Mouse (Mus musculus): ENCODE data around the gene S100a13. TPM values are rescaled to one million over a fixed set of nuclear protein-coding genes. Genes with fewer than 3 reads are reported as not detected.

S100a13 gene
- total RNA-seq, 2 experiments from 2014 or later: 11.9 to 15.5 TPM

DNA sequence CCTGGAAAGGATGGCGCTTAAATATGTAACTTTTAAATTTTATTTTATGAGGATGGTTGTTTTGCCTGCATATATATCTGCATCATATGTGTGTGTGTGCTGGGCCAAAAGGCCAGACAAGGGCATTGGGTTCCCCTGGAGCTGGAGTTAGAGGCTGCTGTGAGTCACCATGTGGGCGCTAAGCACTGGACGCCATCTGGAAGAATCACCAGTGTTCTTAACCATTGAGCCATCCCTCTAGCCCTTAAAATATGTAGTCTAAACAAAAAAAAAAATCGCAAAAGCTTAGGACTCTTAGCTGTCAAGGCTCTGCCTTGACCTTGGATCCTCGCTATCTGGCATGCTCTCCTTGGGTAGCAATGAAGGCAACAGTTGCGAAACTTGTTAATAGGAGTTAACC, 25.7 kb upstream of the S100a13 start:
- no peak for DNase-seq
- intact Hi-C loops (cut with DNase I): no loop called here
- no peak overlapping the region for H3K27ac ChIP-seq
- no peak overlapping the region for H3K4me3 ChIP-seq
- TF ChIP-seq CTCF (IDR thresholded peaks at IDR 0.05): no peak

DNA sequence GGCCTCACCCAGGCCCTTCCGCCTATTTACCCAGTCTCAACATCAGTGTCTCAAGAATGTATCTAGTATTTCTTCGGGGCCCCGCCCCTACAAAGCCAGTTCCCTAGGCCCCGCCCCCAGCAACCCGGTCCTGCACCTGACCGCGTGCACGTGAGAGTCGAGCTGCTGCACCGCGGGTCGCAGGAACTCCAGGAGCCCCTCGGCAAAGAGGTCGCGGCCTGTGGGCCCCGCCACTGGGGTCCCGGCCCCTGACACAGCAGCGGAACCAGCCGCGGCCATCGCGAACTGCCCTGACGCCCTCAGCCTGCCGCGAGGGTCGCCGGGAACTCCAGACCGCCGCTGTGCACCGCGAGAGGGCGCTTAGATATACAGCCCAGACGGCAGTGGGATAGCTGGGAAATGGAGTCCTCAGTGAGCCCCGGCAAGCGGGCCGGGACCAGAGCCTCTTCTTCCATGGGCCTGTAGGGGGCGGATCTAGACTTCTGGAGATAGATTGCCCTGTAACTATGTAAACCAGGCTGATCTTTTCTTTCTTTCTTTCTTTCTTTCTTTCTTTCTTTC, 23.5 kb upstream of the S100a13 start, which contains the start of gene Snapin:
TSS of gene Snapin (minus strand) at position 338 of the 561 bp plus-strand sequence.
- DNase-seq: peak; percentile 97
- Histone ChIP-seq H3K27ac (peak within 1 kb of the TSS; percentile 97), H3K4me3 (peak within 1 kb of the TSS; percentile 91)
- intact Hi-C loops (cut with DNase I): loop anchor here (2.0 kb wide), 1 partner anchor 18 kb away; the partner anchor contains the start of gene Chtop
- TF ChIP-seq CTCF (IDR thresholded peaks at IDR 0.05): peak; percentile 86

GRCm38 (mm10) chr3:90491350-90491749, 22.9 kb upstream of the S100a13 start:
- intact Hi-C loops (cut with DNase I): loop anchor here (2.0 kb wide), 1 partner anchor 17 kb away; the partner anchor contains the start of gene Chtop
- no peak for DNase-seq
- H3K4me3 ChIP-seq: peak overlapping the region; percentile 91; the same call in 1 of the 2 replicates

DNA sequence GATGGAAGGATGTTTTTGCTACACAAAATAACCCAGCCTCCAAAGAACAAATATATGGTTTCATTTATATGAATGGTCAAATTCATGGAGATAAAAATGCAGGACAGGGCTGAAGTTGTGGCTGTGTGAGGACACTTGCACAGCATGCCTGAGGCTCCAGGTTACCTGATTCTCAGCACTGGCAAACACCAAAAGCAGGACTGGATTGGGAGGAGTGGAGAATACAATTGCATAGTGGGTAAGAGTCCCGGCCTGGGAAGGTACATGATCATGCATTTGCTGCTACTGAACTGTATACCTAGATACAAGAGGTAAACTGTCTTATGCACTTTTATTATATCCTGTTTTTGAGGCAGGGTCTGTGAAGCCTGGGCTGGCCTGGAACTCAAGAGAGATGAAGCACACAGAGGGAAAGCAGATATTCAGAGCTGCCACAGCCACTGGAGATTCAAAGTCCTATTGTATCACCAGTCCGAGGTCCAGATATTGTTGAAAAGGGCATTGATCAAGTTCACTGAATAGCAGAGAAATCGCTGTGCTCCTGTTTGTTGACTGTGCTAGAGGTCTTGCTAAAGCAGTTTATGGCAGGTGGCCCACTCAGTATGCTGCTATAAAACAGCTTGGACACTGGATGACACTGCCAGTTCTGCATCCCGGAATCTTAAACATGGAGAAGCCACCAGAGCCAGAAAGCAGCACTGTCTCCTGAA, 20.2 kb upstream of the S100a13 start:
- no peak overlapping the region for H3K27ac ChIP-seq
- intact Hi-C loops (cut with DNase I): no loop called here
- no peak overlapping the region for H3K4me3 ChIP-seq
- no peak for DNase-seq
- no peak for TF ChIP-seq CTCF (IDR thresholded peaks at IDR 0.05)

More at GRCm38 (mm10) chr3:90491350-90491749, 22.9 kb upstream of the S100a13 start:
- H3K27ac ChIP-seq: peak overlapping the region; percentile 97; the same call in 1 of the 2 replicates
- TF ChIP-seq CTCF (IDR thresholded peaks at IDR 0.05): peak; percentile 28

DNA sequence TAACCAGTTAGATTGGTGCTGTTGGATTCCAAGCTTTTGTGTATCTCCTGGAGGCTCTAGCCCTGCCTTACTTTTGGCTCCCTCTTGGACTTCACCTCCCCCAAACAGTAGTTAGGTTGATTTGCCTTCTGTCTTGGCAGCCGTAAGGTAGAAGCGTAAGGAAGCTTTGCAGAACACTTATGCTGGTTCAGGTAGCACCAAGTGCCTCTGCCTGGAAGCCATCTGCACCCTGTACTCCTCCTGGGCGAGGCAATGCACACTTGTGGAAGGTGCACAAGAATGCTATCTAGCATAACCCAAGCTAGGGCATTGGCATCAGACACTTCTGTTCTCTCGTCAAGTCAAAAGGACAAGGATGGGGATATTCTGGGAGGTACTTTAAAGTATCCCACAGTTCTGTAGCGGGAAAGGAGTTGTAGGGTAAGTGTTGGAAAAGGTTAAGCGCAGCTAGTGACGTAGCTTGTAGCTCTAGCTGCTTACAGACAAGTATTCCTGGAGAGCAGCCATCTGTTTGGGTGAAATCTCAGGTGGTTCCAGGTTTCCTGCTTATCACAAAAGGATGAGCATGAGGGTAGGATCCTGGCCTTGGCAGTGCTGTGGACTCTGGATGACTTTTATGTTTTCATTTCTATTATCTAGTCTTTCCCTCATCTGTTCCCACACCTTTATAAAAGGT, 18.2 kb upstream of the S100a13 start:
- no peak for DNase-seq
- intact Hi-C loops (cut with DNase I): no loop called here
- no peak for TF ChIP-seq CTCF (IDR thresholded peaks at IDR 0.05)
- no peak overlapping the region for H3K4me3 ChIP-seq
- H3K27ac ChIP-seq: no peak overlapping the region

GRCm38 (mm10) chr3:90497597-90497996, 16.6 kb upstream of the S100a13 start:
- Histone ChIP-seq H3K4me3 (no peak overlapping the region), H3K27ac (no peak overlapping the region)
- intact Hi-C loops (cut with DNase I): no loop called here
- no peak for TF ChIP-seq CTCF (IDR thresholded peaks at IDR 0.05)
- no peak for DNase-seq

DNA sequence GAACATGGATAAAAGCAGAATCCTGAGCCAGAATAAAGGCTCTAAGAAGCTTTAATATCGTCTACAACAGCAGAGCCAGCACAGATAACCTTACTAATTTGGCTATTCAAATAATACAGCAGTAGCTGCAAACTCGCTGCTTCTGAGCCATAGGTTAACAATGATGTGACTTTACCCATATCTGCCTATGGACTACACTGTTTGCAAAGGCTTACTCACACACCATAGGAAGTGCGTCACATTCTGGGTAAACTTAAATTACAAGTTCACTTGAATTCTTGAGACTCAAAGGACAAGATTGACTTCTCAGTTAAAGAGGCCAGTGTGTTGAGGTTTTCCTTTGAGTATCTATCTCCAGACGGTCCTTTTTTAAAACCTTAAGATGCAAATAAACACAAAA, 10.8 kb upstream of the S100a13 start:
- Histone ChIP-seq H3K4me3 (no peak overlapping the region), H3K27ac (no peak overlapping the region)
- no peak for DNase-seq
- intact Hi-C loops (cut with DNase I): no loop called here
- TF ChIP-seq CTCF (IDR thresholded peaks at IDR 0.05): no peak

- Histone ChIP-seq H3K27ac (peak overlapping the region; percentile 50), H3K4me3 (0 out of 2 replicates have a peak overlapping the region, but pooled peaks have one; percentile 16)
- no peak for DNase-seq
- TF ChIP-seq CTCF (IDR thresholded peaks at IDR 0.05): no peak
- intact Hi-C loops (cut with DNase I): no loop called here
These were observed 9.0 kb upstream of the S100a13 start for GRCm38 (mm10) chr3:90505216-90505615.

DNA sequence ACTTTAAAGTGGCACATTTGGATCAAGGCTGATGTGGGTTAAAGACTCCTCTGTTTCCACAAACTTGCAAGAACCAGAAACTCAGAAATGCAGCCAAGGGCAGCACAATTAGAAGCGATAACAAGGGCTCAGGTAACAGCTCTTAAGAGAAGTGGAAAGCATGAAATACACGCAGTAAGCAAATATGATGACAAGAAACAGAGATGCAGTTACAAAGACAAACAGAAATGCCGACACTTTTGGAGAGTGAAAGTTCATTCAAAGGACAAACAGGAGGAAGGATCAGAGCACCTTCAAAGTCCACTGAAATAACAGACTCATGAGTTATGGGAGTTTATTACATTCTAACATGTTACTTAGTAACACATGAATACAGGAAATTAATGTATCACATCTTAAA, 7.9 kb upstream of the S100a13 start:
- no peak for TF ChIP-seq CTCF (IDR thresholded peaks at IDR 0.05)
- Histone ChIP-seq H3K4me3 (0 out of 2 replicates have a peak overlapping the region, but pooled peaks have one; percentile 10), H3K27ac (peak overlapping the region; percentile 20; the same call in 1 of the 2 replicates)
- no peak for DNase-seq
- intact Hi-C loops (cut with DNase I): no loop called here

DNA sequence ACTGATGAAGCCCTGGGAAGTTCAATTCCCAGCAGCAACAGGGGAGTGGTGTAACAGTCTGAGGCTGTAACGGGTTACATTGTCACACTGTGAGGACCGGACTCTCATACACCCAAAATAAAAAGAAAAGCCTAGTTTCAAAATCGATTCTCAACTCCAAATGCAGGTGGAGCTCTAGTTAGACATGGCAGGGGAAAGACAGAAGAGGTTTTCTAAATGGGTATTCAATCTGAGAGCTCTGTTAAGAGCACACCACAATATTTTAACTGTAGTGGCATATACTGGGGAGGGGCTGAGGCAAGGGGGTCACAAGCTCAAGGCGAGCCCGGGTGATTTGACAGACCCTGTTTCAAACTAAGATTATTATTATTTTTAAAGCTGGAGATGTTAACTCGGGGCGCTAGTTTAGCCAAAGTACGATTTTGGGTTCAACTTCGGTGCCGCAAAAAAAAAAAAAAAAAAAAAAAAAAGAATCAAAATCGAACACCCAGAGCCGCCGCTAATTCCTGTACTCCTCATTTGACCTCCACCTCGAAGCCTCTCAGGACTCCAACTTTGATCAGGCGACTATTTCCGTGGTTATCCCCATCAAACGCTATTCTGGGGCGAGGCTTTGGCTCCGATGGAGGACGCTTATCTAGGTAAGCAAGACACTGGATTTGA, 5.8 kb upstream of the S100a13 start:
- no peak for TF ChIP-seq CTCF (IDR thresholded peaks at IDR 0.05)
- intact Hi-C loops (cut with DNase I): loop anchor here (2.0 kb wide), 1 partner anchor 18 kb away; the partner anchor contains the start of gene Snapin

GRCm38 (mm10) chr3:90508950-90509746, 5.1 kb upstream of the S100a13 start, which contains the start of gene Chtop:
Gene Chtop (minus strand): TSS chr3:90509498.
- intact Hi-C loops (cut with DNase I): loop anchor here (2.0 kb wide), 1 partner anchor 18 kb away; the partner anchor contains the start of gene Snapin
- peak within 1 kb of the TSS; percentile 100 for H3K27ac ChIP-seq
- DNase-seq: peak; percentile 100
- TF ChIP-seq CTCF (IDR thresholded peaks at IDR 0.05): no peak
- peak within 1 kb of the TSS; percentile 87 for H3K4me3 ChIP-seq

More for the DNA sequence above, 5.8 kb upstream of the S100a13 start:
- peak overlapping the region; percentile 100 for H3K27ac ChIP-seq
- DNase-seq: no peak
- peak overlapping the region; percentile 87 for H3K4me3 ChIP-seq

Measured in gastrocnemius, adult 2 months (tissue).